Mouse (Mus musculus) small intestine, adult 2 months (tissue): ENCODE results near the gene Flywch2. TPM values are rescaled to one million over a fixed set of nuclear protein-coding genes. Genes with fewer than 3 reads are reported as not detected.

Experiments
- H3K27ac ChIP-seq: fragments of 200-500 bp; 2 replicates; pipeline ENCODE4 v1.5.1; 2012; ENCODE audit warnings: low read depth, low read length, control low read depth, inconsistent platforms; ENCODE audit not compliant: insufficient read depth
- H3K27me3 ChIP-seq: fragments of 200-500 bp; 2 replicates; pipeline ENCODE4 v1.6.1; 2012; ENCODE audit warnings: mild to moderate bottlenecking, moderate library complexity, low read length, inconsistent platforms; ENCODE audit not compliant: control insufficient read depth, insufficient read depth
- H3K36me3 ChIP-seq: fragments of 200-500 bp; 2 replicates; pipeline ENCODE4 v1.6.1; 2012; ENCODE audit warnings: mild to moderate bottlenecking, low read length, control low read depth, inconsistent platforms; ENCODE audit not compliant: control insufficient read depth, insufficient read depth
- H3K4me1 ChIP-seq: fragments of 200-500 bp; 2 replicates; pipeline ENCODE4 v1.6.1; 2012; ENCODE audit warnings: low read length, inconsistent platforms, mixed read lengths; ENCODE audit not compliant: control insufficient read depth, insufficient read depth, insufficient read length
- H3K4me3 ChIP-seq: fragments of 200-500 bp; 2 replicates; pipeline ENCODE4 v1.5.1; 2012; ENCODE audit warnings: low read depth, mild to moderate bottlenecking, control low read depth, inconsistent platforms, low read length, moderate library complexity
- CTCF ChIP-seq: fragments of 200-500 bp; IDR thresholded peaks from 2 replicates; pipeline ENCODE4 v1.5.1; 2012; ENCODE audit warnings: low read depth, mild to moderate bottlenecking, control low read depth, inconsistent platforms, low read length, moderate library complexity, mixed read lengths; ENCODE audit not compliant: insufficient replicate concordance, insufficient read length; ENCODE audit errors: extremely low read depth
- POLR2A ChIP-seq: fragments of 200-500 bp; IDR thresholded peaks from 2 replicates; pipeline ENCODE4 v1.6.1; 2012; ENCODE audit warnings: low read depth, mild to moderate bottlenecking, control low read depth, inconsistent platforms, low read length, moderate library complexity
- WGBS: fragments of 180-500 bp; shearing (Covaris S2); methylation state at CpG from one replicate; pipeline ENCODE4 v1.1.7; 2018; 5-methylcytosine and 5-hydroxymethylcytosine counted together
- polyA plus RNA-seq: library from polyadenylated mRNA; depleted of rRNA; stranded (reverse); fragments of >200 nt; gene quantifications from 2 replicates; pipeline ENCODE4 v1.2.3, GENCODE M21; 2012

Gene Flywch2
- polyA plus RNA-seq, 1 experiment = 6.6 TPM

GRCm38 (mm10) chr17:23745301-23746251, 40.3 kb downstream of the Flywch2 start, which contains the start of gene Kremen2:
Gene Kremen2 (minus strand): TSS chr17:23745833.
- peaks cover 14% of the 10 kb centered on the region; the same call in 1 of the 2 replicates for H3K27me3 ChIP-seq
- TF ChIP-seq POLR2A (no peak), CTCF (no peak)
- H3K4me3 ChIP-seq = peak within 1 kb of the TSS; percentile 9
- no peak within 1 kb of the TSS for H3K27ac ChIP-seq
- 2% methylated on average over 45 of the region's 45 CpGs for WGBS
- H3K36me3 ChIP-seq = no peaks in the 10 kb centered on the region
- peaks cover 49% of the 10 kb centered on the region for H3K4me1 ChIP-seq

GRCm38 (mm10) chr17:23744651-23745050, 41.2 kb downstream of the Flywch2 start:
- H3K4me3 ChIP-seq = 0 out of 2 replicates have a peak overlapping the region, but pooled peaks have one; percentile 9
- TF ChIP-seq CTCF (no peak), POLR2A (no peak)
- H3K36me3 ChIP-seq = no peaks in the 10 kb centered on the region
- peaks cover 14% of the 10 kb centered on the region; the same call in 1 of the 2 replicates for H3K27me3 ChIP-seq
- H3K4me1 ChIP-seq = peaks cover 48% of the 10 kb centered on the region
- 23% methylated on average over 14 of the region's 14 CpGs for WGBS
- no peak overlapping the region for H3K27ac ChIP-seq

GRCm38 (mm10) chr17:23744076-23744475, 41.8 kb downstream of the Flywch2 start:
- 63% methylated on average over 8 of the region's 8 CpGs for WGBS
- H3K27me3 ChIP-seq = peaks cover 14% of the 10 kb centered on the region; the same call in 1 of the 2 replicates
- TF ChIP-seq CTCF = no peak
- TF ChIP-seq POLR2A = no peak
- no peak overlapping the region for H3K27ac ChIP-seq
- peaks cover 46% of the 10 kb centered on the region for H3K4me1 ChIP-seq
- H3K36me3 ChIP-seq = no peaks in the 10 kb centered on the region
- H3K4me3 ChIP-seq = no peak overlapping the region

- 64% methylated on average over 12 of the region's 12 CpGs for WGBS
- H3K27me3 ChIP-seq = peaks cover 14% of the 10 kb centered on the region; the same call in 1 of the 2 replicates
- 0 out of 2 replicates have a peak, but pooled peaks cover under 1% of the 10 kb centered on the region for H3K36me3 ChIP-seq
- 0 out of 2 replicates have a peak overlapping the region, but pooled peaks have one; percentile 0 for H3K27ac ChIP-seq
- peaks cover 42% of the 10 kb centered on the region for H3K4me1 ChIP-seq
- no peak for TF ChIP-seq CTCF
- no peak for TF ChIP-seq POLR2A
- H3K4me3 ChIP-seq = peak overlapping the region; percentile 52
These were observed 42.9 kb downstream of the Flywch2 start for GRCm38 (mm10) chr17:23742941-23743340.

GRCm38 (mm10) chr17:23742210-23742793, 43.6 kb downstream of the Flywch2 start:
- H3K4me3 ChIP-seq = peak overlapping the region; percentile 52
- no peak for TF ChIP-seq CTCF
- no peak for TF ChIP-seq POLR2A
- peaks cover 14% of the 10 kb centered on the region; the same call in 1 of the 2 replicates for H3K27me3 ChIP-seq
- peaks cover 5% of the 10 kb centered on the region for H3K36me3 ChIP-seq
- peaks cover 39% of the 10 kb centered on the region for H3K4me1 ChIP-seq
- 12% methylated on average over 44 of the region's 44 CpGs for WGBS
- H3K27ac ChIP-seq = 0 out of 2 replicates have a peak overlapping the region, but pooled peaks have one; percentile 0

GRCm38 (mm10) chr17:23741359-23742209, 44.3 kb downstream of the Flywch2 start:
- Histone ChIP-seq H3K27ac (no peak overlapping the region), H3K4me3 (peak overlapping the region; percentile 52), H3K4me1 (peaks cover 39% of the 10 kb centered on the region)

More at GRCm38 (mm10) chr17:23741359-23742209, 44.3 kb downstream of the Flywch2 start:
- TF ChIP-seq CTCF = no peak
- peaks cover 14% of the 10 kb centered on the region; the same call in 1 of the 2 replicates for H3K27me3 ChIP-seq
- WGBS = 61% methylated on average over 38 of the region's 38 CpGs
- peaks cover 10% of the 10 kb centered on the region for H3K36me3 ChIP-seq
